Mouse (Mus musculus) spleen, embryonic (tissue): Measurements from ENCODE around the gene Zfp629.
"Not testable (repeated sequence)": the region's sequence is repeated elsewhere in the genome, so short reads cannot be mapped to it uniquely, and the experiment has no call there.

Experiments used
- CTCF ChIA-PET: fragments of 350-600 bp; sonication (Branson Sonifier 250); formaldehyde crosslinking; loops from one replicate; lab custom pipeline; 2022; lab: Charles Lee

Zfp629 gene

DNA sequence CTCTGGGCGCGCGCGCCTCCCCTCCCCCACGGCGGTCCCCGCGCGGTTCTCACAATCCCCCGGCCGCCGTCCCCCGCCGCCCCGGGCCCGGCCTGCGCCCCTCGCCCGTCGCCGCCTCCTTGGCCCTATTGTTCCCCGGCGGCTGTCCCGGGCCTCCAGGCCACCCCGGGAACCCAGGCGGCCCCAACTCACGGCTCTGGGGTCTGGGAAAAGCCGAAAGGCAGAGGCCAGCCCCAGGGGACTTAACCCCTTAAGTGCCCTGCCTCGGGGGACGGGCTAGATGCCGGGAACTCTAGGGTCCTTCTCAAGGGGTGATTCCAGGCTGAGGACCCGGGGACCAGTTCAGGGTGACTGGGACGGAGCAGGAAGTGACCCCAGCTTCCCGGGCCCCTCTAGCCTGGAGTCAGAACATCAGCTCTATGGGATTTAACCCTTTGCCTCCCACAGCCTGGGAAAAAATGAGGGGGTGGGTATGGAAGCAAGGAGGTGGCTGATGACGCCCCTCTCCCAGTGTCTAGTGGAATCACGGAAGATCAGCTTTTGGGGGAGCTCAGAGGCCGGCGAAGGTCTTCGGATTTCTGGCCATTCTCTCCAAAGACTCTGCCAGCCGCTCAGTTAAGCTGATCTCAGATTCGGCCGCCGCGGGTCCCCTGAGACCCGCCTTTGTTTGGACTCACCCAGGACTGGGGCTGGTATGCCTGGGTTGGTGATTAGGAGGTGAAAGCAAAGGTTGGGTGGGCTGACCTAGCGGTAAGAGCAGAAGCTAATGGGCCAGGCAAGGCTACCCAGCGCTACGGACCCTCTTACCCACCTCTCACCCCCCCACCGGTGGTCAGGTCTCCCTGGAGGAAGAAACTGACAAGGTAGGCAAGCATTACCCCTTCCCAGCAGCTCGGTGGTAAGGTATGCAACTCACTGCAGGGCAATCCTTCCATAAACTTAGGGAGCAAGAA is at the start of gene Zfp629:
Gene Zfp629, minus strand, starts transcription at position 907 of the 953 bp plus-strand sequence.
- CTCF ChIA-PET, result interaction anchor here (0.5 to 0.6 kb wide), 2 partner anchors 259 to 835 kb away, joined by 3 read pairs; no protein-coding TSS in a partner anchor

DNA sequence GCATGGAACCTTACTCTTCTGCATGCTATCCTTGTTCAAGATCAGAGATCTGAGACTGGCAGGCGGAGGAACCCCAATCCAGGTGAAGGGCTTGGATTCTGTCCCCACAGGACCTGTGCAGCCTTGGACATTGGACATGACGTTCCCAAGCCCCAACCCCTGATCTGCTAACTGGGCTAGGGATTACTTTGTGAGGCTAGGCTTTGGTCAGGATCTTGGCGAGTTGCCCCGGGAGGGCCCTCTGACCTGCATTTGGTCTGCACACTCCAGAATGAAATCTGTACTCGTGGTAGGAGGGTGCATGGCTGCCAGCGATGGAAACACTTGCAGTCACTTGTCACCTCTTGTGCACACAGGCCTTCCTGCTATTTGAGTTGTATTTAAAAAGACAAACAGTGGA is 47.3 kb upstream of the Zfp629 start:
- CTCF ChIA-PET, result no interaction called here

DNA sequence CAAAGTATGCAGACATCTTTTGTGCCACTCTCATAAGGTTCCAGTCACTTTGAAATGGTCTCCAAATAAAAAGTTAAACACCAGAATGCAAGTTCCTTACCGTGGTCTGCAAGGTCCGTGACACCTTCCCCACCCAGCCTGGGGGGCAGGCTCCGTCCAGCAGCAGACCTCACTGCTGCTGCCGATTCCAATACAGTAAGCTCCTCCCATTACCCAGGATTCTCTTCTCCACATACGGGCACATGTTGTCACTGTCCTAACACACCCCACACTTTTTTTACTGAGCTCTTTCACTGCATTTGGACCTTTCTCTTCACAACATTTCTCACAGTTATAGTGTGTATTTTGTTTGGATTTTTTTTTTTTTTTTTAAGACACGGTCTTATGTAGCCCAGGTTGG is 46.2 kb upstream of the Zfp629 start:
- CTCF ChIA-PET, result no interaction called here

DNA sequence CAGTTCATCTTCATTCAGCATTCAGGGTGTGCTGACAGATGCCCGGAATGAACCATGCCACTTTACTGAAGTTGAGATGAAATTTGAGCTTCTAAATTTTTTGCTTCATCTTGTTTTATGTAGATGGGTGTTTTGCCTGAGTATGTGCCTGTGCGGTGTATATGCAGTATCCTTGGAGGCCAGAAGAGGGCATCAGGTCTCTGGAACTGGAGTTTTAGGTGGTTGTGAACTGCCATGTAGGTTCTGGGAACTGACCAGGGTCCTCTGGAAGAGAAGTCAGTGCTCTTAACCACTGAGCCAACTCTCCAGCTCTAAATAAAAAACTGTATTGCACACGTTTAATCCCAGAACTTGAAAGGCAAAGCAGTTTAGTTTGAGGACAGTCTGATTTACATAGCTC is 45.3 kb upstream of the Zfp629 start:
- CTCF ChIA-PET, result no interaction called here

DNA sequence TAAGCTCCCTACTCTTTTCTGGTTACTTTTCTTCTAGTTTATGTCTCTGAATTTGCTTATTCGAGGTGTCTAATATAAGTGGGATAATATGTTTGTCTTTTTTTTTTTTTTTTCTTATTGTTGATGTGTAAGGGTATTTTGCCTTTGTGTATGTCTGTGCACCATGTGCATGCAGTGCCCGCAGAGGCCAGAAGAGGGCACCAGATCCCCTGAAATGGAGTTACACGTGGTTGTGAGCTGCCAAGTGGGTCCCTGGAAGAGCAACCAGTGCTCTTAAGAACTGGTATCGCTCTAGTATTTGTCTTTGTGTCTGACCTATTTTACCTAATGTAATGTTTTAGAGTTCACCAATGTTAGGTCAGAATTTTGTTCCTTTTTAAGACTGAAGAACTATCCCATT is 41.3 kb upstream of the Zfp629 start:
- CTCF ChIA-PET, result interaction anchor here (0.6 to 0.7 kb wide), 4 partner anchors 64 to 263 kb away, joined by 4 to 7 read pairs (median 6); no protein-coding TSS in a partner anchor

DNA sequence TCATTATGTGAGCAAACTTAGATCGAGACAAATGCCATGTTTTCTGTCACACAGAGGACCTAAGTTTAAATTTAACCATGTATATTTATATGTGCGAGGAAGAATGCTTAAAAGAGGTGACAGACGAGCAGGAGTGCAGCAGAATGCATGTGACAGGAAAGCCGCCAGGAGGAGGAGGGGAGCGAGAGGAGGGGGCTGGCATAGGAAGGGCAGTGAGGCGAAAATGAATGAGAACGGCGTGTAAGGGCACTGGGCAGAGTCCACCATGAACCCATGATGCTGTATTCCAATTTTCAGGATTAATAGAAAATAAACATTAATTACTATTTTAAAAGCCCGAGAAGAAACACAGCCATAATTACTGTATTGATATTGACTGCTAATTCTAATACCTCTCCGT is 38.7 kb upstream of the Zfp629 start:
- CTCF ChIA-PET, result interaction anchor here (0.8 kb wide), 1 partner anchor 198 kb away, joined by 3 read pairs; no protein-coding TSS in a partner anchor

DNA sequence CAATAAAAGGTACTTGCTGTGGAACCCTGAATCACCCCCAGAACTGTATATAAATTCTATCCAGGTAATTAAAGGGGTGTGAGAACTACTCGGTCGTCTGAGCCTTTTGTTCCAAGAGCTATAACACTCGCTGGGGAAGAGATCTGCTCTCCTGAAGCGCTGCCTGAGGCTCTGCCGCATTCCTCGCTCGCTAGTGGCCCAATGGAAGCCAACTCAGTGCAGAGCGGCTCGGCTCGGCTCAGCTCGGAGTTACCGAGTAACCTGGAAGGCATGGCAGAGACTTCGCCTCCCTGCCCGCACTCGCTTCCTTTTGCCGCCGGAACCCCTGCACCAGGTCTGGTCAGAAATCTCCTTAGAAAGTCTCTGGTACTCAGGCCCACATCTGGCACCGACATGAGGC is 36.5 kb upstream of the Zfp629 start:
- CTCF ChIA-PET, result interaction anchor here (0.6 kb wide), 1 partner anchor 110 kb away, joined by 3 read pairs; no protein-coding TSS in a partner anchor

DNA sequence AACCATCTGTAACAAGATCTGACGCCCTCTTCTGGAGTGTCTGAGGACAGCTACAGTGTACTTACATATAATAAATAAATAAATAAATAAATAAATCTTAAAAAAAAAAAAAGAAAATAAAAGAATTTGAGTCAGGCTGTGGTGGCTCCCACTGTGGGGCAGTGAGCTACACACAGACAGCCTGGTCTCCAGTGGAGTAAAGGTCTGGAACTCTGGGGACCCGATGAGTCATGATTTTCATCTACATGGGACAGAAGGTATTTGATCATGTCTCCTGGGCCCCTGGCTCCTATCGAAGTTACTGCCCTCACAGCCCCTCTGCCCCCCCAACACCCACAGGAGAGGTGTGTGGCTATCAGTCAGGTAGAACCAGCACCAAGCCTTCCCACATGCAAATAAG is 36.0 kb upstream of the Zfp629 start:
- CTCF ChIA-PET, result interaction anchor here (0.6 kb wide), 1 partner anchor 922 kb away, joined by 4 read pairs; no protein-coding TSS in a partner anchor

DNA sequence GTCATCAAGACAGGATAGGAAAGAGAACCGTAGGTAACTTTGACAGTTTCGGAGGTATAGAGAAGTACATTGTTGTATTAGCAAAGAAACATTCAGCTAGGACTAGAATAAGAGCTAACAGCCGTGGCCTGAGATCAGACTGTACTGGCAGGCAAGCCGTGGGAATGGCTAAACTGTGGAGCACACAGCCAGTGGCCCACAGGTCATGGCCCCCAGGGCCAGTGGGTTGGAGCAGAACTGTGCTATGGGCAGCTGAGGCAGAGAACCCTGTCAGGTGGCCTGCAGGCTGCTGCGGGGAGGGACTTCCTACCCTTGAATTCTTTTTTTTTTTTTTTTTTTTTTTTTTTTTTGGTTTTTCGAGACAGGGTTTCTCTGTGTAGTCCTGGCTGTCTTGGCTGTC is 33.6 kb upstream of the Zfp629 start:
- CTCF ChIA-PET, result interaction anchor here (0.7 kb wide), 1 partner anchor 22 kb away, joined by 3 read pairs; no protein-coding TSS in a partner anchor

DNA sequence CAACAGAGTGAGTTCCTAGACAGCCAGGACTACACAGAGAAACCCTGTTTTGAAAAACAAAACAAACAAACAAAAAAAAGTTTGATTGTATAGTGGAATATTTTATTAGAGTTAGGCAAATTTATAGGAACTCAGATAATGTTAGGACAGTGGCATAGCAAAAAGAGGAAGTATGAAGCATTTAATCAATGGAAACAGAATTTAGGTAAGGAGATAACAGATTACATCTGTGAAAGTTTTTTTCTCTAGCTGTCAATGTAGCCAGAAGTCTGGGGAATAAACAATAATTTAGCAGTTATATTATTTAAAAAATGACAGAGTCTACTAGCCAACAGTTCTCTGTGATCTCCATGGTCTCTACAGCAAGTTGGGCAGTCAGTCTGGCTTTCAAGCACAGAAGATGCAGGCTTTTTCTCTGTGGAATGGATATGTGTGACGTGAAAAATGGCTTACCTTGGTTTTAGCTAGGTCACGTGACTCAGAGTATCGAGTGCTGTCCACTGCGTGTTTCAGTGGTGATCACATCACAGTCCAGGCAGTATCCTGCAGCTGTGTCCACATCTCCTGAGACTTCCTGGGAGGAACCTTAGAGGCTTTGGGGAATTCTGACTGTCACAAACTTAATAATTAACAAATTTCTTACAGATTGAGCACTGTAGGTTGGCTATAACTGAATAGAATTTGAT is 33.1 kb upstream of the Zfp629 start:
- CTCF ChIA-PET, result interaction anchor here (0.7 kb wide), 1 partner anchor 22 kb away, joined by 3 read pairs; no protein-coding TSS in a partner anchor

DNA sequence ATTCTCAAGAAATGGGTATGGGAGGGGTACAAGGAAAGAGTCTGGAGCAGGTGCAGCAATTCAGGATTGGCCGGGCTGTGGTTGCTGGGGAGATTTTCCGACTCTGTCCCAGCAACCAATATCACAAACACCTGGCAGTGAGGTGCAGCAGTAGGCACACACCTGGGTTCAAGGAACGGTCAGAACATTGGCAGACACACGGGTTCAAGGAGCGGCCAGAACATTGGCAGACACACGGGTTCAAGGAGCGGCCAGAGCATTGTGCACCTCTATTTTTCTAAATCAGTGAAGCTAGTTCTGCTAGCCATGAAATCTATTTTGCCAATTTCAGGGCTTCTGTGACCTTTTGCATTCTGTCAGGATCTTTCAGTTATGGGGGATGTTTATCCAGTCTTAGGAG is 32.0 kb upstream of the Zfp629 start:
- CTCF ChIA-PET, result not testable (repeated sequence)

DNA sequence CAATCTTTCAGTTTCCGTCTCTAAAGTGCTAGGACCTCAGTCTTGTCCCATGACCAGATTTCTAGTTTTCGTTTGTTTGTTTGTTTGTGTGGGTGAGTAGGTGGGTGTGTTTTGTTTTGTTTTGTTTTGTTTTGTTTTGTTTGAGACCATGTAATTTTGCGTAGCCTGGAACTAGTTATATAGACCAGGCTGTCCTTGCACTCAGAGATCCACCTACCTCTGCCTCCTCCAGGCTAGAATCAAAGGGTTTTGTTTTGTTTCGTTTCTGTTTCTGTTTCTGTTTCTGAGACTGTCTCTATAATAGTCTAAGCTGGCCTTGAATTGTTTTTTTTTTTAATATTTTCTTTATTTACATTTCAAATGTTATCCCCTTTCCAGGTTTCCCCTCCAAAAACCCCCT is 30.8 kb upstream of the Zfp629 start:
- CTCF ChIA-PET, result interaction anchor here (0.7 kb wide), 1 partner anchor 22 kb away, joined by 5 read pairs; no protein-coding TSS in a partner anchor

DNA sequence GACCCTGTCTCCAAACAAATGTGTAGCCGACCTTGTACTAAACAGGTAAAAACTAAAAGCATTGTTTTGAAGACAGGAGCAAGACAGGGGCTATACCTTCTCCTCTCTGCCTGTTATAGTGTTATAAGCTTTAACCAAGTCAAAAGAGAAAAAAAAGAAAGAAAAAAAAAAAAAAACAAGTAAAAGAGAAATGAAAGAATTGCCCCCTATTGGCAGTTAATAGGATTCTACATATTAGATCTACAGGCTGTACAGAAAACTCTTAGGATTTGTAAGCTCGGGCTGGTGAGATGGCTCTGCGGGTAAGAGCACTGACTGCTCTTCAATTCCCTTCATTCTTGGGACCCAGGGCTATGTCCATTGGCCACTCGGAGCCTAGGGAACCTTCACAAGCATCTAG is 26.7 kb upstream of the Zfp629 start:
- CTCF ChIA-PET, result interaction anchor here (0.6 kb wide), 1 partner anchor 99 kb away, joined by 3 read pairs; no protein-coding TSS in a partner anchor

DNA sequence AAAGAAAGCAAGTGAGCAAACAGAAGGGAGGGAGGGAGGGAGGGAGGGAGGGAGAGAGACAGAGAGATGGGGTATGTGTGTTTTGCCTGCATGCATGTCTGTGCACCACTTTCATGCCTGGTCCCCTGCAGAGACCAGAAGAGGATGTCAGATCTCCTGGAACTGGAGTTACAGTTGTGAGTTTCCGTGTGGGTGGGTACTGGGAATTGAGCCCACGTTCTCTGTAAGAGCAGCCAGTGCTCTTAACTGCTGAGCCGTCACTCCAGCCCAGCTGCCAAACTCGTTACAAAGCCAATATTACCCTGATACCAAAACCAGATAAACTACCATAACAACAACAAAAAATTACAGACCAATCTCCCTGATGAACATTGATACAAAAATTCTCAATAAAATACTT is 25.7 kb upstream of the Zfp629 start:
- CTCF ChIA-PET, result no interaction called here

DNA sequence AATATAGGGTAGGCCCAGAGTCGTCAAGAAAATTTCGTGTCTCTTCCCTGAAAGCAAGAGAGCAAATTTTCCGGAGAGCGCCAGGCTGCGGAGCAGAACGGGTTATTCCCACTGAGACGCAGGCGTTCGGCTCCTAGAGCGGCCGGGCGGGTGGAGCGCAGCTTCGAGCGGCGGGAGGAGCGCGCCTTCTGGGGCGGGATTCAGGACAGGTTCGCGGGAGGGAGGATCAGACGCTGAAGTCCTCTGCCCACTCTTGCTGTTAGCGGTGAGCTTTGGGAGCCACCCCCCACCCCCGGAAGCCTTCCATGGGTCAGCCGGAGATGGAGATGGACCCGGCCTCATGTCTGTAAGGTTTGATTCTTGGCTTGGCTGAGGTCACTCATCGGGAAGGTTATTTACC is 21.4 kb upstream of the Zfp629 start:
- CTCF ChIA-PET, result no interaction called here

DNA sequence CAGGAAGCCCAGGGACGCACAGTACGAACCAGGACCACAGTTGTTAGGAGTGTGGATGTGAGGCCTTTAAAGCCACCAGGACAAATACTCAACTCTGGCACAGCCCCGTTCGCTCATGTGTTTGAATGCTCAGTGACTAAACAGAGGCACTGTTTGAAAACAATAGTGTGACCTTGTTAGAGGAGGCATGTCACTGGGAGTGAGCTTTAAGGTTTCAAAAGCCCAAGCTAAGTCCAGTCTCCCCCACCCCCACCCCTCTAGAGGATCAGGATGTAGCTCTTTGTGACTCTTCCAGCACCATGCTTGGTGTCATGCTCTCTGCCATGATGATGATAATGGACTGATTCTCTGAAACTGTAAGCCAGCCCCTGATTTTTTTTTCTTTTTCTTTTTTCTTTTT is 15.8 kb upstream of the Zfp629 start:
- CTCF ChIA-PET, result interaction anchor here (0.5 kb wide), 1 partner anchor 205 kb away, joined by 5 read pairs; no protein-coding TSS in a partner anchor

DNA sequence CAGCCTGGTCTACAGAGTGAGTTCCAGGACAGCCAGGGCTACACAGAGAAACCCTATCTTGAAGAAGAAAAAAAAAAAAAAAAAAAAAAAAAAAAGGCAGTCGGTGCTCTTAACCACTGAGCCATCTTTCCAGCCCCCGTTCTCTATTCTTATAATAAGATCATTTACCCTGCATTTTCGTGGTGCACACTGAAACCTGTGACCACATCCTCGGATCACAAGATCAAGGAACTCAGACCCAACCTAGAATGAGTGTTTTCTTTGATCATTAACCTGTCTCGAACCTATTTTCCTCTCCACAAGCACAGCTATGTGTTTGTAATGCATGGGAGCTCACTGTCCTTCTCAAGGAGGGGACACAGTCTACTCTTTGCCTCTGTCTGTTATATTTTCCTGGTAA is 13.0 kb upstream of the Zfp629 start:
- CTCF ChIA-PET, result no interaction called here

DNA sequence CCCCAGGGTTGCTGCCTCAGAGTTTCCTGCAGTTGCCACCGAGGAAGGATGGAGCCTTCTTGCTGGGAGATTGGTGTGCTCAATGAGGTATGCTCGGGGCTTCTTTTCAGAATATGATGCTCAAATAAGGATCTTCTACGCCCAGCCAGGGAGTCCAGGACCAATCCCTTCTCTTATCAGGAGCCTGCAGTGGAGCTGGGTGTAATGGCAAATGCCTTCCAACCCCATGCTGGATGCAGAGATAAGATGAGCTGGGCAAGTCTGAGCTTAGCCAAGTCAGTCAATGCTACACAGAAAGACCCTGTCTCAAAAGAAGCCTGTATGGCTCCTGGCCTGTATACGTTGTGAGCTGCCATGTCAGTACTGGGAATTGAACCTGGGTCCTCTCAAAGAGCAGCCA is 10.9 kb upstream of the Zfp629 start:
- CTCF ChIA-PET, result no interaction called here

DNA sequence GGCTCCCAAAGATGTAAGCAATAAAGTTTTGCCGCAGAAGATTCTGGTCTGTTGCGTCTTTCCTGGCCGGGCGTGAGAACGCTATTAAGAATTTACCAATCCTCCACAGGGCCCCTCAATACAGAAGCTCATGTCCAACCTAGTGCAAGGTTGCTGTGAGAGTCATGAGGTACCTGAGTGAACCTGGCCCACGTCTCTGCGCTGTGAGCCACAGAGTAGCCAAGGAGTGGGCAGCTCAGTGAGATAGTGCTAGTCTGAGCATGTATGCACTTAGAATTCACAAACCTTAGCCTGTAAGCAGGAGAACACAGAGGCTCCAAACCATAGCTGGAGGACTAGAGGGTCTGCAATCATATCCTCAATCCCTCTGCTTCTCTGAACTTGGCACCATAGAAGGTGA is 10.4 kb upstream of the Zfp629 start:
- CTCF ChIA-PET, result no interaction called here

DNA sequence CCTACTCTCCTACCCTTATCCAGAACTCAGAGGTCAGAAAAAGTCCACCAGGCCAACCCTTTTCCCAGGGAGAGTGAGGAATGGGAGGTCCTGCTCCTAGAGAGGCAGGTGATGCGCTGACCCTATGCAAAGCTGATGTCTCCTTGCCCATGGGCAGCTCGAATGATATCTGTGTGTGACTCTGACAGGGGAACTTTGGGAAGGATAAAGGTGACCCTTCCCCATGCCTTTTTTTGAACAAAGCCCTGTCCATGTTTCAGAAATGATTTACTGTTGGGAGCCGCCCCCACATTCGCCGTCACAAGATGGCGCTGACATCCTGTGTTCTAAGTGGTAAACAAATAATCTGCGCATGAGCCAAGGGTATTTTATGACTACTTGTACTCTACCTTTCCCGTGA is 2.8 kb upstream of the Zfp629 start:
- CTCF ChIA-PET, result interaction anchor here (0.7 kb wide), 1 partner anchor 47 kb away, joined by 6 read pairs; no protein-coding TSS in a partner anchor

DNA sequence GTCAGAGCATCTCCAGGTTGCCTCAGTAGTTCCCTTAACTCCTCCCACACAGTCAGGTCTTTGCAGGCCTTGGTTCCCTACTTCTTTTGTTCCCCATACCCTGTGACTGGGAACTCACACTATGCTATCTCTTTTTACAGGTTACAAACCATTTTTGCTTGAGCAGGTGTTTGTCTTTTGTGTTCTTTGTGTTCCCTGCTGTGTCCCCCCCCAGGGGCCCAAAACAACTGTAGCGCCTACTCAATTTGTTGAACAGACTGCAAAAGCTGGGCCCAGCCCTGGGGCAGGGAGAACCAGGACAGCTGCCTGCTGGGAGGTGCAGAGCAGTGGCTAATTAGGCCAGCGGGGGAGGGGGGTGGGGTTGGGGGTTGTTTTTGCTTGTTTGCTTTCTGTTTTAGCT is 2.4 kb upstream of the Zfp629 start:
- CTCF ChIA-PET, result interaction anchor here (0.7 kb wide), 1 partner anchor 46 kb away, joined by 6 read pairs; no protein-coding TSS in a partner anchor

DNA sequence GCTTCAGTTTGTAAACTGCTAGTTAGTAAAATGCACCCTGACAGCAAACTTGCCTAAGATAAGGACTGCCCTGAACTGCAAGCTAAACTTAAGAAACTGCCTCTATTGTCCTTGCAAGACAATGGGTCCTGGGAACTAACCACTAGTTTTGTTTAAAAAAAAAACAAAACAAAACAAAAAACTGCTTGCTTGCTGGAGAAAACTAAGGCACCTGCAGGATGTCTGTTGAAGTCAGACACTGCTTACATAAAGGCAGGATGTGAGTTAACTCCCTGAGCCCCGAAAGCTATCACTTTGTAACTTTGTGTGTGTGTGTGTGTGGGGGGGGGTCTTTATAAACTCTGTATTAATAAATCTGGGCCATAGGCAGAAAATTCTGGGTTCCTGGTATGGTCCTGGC is 1.3 kb upstream of the Zfp629 start:
- CTCF ChIA-PET, result no interaction called here
